In the genomic region with DNA sequence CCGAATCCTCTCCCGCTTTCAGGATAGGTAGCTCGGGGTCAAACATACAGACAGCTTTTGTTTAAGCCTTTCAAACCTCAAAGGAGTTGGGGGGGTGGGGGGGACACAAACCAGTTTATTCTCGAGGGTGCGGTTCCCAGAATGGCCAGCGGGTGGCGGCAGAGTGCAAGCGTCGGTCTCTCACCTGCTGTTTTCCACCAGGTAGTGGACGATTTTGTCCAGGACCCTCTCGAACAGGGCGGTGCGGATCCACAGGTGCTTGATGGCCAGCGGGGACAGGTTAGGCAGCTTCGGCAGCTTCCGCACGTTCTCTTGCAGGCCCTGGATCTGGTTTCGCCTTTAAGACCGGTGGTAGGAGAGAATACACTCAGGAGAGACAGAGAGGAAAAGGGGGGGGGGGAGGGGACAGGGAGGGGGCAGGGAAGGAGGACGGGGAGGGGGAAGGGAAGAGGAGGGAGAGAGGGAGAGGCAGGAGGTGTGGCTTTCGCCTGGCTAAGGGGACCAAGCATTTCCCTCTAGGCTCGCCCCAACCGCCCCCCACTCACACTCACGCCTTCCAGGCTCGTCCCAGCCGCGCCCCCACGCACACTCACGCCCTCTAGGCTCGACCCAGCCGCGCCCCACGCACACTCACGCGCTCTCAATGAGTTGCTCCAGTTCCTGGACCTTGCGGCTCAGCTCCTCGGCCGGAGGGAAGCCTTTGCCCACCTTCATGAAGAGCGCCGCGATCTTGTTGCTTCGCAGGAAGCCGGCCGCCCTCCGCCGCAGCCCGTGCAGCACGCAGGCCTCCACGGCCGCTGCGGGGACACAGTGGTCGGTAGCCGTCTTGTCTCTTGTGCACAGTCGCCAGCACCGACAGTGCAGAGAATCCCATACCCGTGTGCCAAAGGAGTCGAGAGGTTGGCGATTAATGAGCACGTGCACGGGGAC, we compare ENCODE assay signal across 9 mouse cellular contexts. TPM values are rescaled to one million over a fixed set of nuclear protein-coding genes. Genes with fewer than 3 reads are reported as not detected.
DNase-seq lines count a peak whose midpoint lies in the region; ATAC-seq and TF ChIP-seq lines count a peak whose summit lies in the region.
"Had no signal": no experiment of that assay in that cellular context is flagged by ENCODE, and none has a peak within 500 bp of the region (broad histone marks: within the 10 kb centered on the region; RNA-seq: fewer than 3 reads in every experiment).

No protein-coding gene starts in this region.

- no peak overlapping the region for H3K27ac ChIP-seq in heart, embryonic 11.5 days (ENCODE audit: low read depth, low read length)
- no peak overlapping the region for H3K27ac ChIP-seq in forebrain, embryonic 14.5 days (ENCODE audit: low read depth, low read length)
- no peak overlapping the region for H3K27ac ChIP-seq in kidney, adult 2 months (ENCODE audit: insufficient read depth, low read depth, low read length)
- no peak overlapping the region for H3K27ac ChIP-seq in liver, embryonic 11.5 days (ENCODE audit: low read depth, low read length)
- H3K27ac ChIP-seq in neural tube, embryonic 13.5 days (replicated peaks): no peak overlapping the region

- H3K4me1 ChIP-seq in heart, embryonic 11.5 days (ENCODE audit: control insufficient read depth, insufficient read depth, low read length): no peaks in the 10 kb centered on the region
- H3K4me1 ChIP-seq in forebrain, embryonic 14.5 days (ENCODE audit: control insufficient read depth, insufficient read depth, low read length): peaks cover 3% of the 10 kb centered on the region; the same call in 1 of the 2 replicates
- H3K4me1 ChIP-seq in kidney, adult 2 months (ENCODE audit: control insufficient read depth, insufficient read depth, low read length): no peaks in the 10 kb centered on the region
- H3K4me1 ChIP-seq in liver, embryonic 11.5 days (replicated peaks; ENCODE audit: control insufficient read depth, insufficient read depth, low read length): no peaks in the 10 kb centered on the region
- H3K4me1 ChIP-seq in neural tube, embryonic 13.5 days (replicated peaks): peaks cover 15% of the 10 kb centered on the region

- no peak for TF ChIP-seq POLR2A in kidney, adult 2 months (IDR thresholded peaks at IDR 0.05; ENCODE audit: low read depth, low read length)

- no peak overlapping the region; the same call in 1 of the 2 replicates for H3K4me2 ChIP-seq in heart, embryonic 11.5 days
- H3K4me2 ChIP-seq in forebrain, embryonic 14.5 days (ENCODE audit: low read length): peak overlapping the region; percentile 46
- peak overlapping the region; percentile 17; the same call in 1 of the 2 replicates for H3K4me2 ChIP-seq in liver, embryonic 11.5 days
- peak overlapping the region; percentile 49 for H3K4me2 ChIP-seq in neural tube, embryonic 13.5 days

- no peak overlapping the region for H3K4me3 ChIP-seq in heart, embryonic 11.5 days (ENCODE audit: low read depth, low read length)
- peak overlapping the region; percentile 22 for H3K4me3 ChIP-seq in forebrain, embryonic 14.5 days (ENCODE audit: low read depth, low read length)
- no peak overlapping the region for H3K4me3 ChIP-seq in kidney, adult 2 months (ENCODE audit: insufficient read depth, low read depth, low read length)
- H3K4me3 ChIP-seq in liver, embryonic 11.5 days (ENCODE audit: low read depth, low read length): no peak overlapping the region
- H3K4me3 ChIP-seq in neural tube, embryonic 13.5 days: peak overlapping the region; percentile 23

- TF ChIP-seq CTCF in kidney, adult 2 months (conservative IDR thresholded peaks at IDR 0.05; ENCODE audit: insufficient read depth, insufficient read length, low read depth, low read length): peak; percentile 59

- WGBS in heart, embryonic 11.5 days (ENCODE audit: insufficient replicate concordance): 6% methylated on average over 59 of the region's 60 CpGs
- 3% methylated on average over 53 of the region's 60 CpGs for WGBS in forebrain, embryonic 14.5 days
- 9% methylated on average over 58 of the region's 60 CpGs for WGBS in kidney, adult 2 months
- WGBS in liver, embryonic 11.5 days: 6% methylated on average over 59 of the region's 60 CpGs
- 3% methylated on average over 58 of the region's 60 CpGs for WGBS in neural tube, embryonic 13.5 days

- H3K9me3 ChIP-seq in heart, embryonic 11.5 days (replicated peaks; ENCODE audit: control insufficient read depth, low read length): no peaks in the 10 kb centered on the region
- H3K9me3 ChIP-seq in forebrain, embryonic 14.5 days (replicated peaks; ENCODE audit: control insufficient read depth, low read length): no peaks in the 10 kb centered on the region
- no peaks in the 10 kb centered on the region for H3K9me3 ChIP-seq in liver, embryonic 11.5 days (ENCODE audit: control insufficient read depth, low read length)
- H3K9me3 ChIP-seq in neural tube, embryonic 13.5 days: no peaks in the 10 kb centered on the region

- no peak overlapping the region for H3K9ac ChIP-seq in heart, embryonic 11.5 days (ENCODE audit: low read depth, low read length)
- H3K9ac ChIP-seq in forebrain, embryonic 14.5 days (ENCODE audit: low read length): peak overlapping the region; percentile 2; the same call in 1 of the 2 replicates
- no peak overlapping the region for H3K9ac ChIP-seq in liver, embryonic 11.5 days (ENCODE audit: low read depth, low read length)
- H3K9ac ChIP-seq in neural tube, embryonic 13.5 days: peak overlapping the region; percentile 54

- no peaks in the 10 kb centered on the region for H3K36me3 ChIP-seq in heart, embryonic 11.5 days (ENCODE audit: control insufficient read depth, insufficient read depth, low read length)
- H3K36me3 ChIP-seq in forebrain, embryonic 14.5 days (ENCODE audit: control insufficient read depth, insufficient read depth, low read length): no peaks in the 10 kb centered on the region
- H3K36me3 ChIP-seq in kidney, adult 2 months (ENCODE audit: control insufficient read depth, insufficient read depth, low read length): no peaks in the 10 kb centered on the region
- H3K36me3 ChIP-seq in liver, embryonic 11.5 days (ENCODE audit: control insufficient read depth, insufficient read depth, low read length): no peaks in the 10 kb centered on the region
- peaks cover 40% of the 10 kb centered on the region for H3K36me3 ChIP-seq in neural tube, embryonic 13.5 days

- DNase-seq in heart, adult 18-20 months: peak; percentile 11 to 66
- peak; percentile 72 for DNase-seq in brain, adult 2 months (ENCODE audit: low read depth, low spot score)
- DNase-seq in forebrain, embryonic 14.5 days (ENCODE audit: low spot score): peak; percentile 62
- DNase-seq in kidney, adult 2 months: peak; percentile 61
- DNase-seq in liver, embryonic 11.5 days (ENCODE audit: low spot score): no peak
- DNase-seq in urinary bladder, postnatal 14 days (ENCODE audit: low spot score): peak; percentile 72

- H3K27me3 ChIP-seq in heart, embryonic 11.5 days (ENCODE audit: control insufficient read depth, insufficient read depth, low read length): peaks cover 51% of the 10 kb centered on the region
- peaks cover 33% of the 10 kb centered on the region for H3K27me3 ChIP-seq in forebrain, embryonic 14.5 days (replicated peaks; ENCODE audit: control insufficient read depth, insufficient read depth, low read length)
- no peaks in the 10 kb centered on the region for H3K27me3 ChIP-seq in kidney, adult 2 months (replicated peaks; ENCODE audit: control insufficient read depth, insufficient read depth, low read length)
- H3K27me3 ChIP-seq in liver, embryonic 11.5 days (replicated peaks; ENCODE audit: control insufficient read depth, insufficient read depth, low read length): peaks cover 26% of the 10 kb centered on the region
- peaks cover 56% of the 10 kb centered on the region for H3K27me3 ChIP-seq in neural tube, embryonic 13.5 days

- no peak for ATAC-seq in heart, embryonic 11.5 days (replicated peaks; ENCODE audit: insufficient number of reproducible peaks, low FRiP score, low TSS enrichment)
- peak; percentile 37; the same call in 1 of the 2 replicates for ATAC-seq in forebrain, embryonic 14.5 days
- ATAC-seq in liver, embryonic 11.5 days (replicated peaks; ENCODE audit: low FRiP score): no peak
- ATAC-seq in neural tube, embryonic 13.5 days (ENCODE audit: low read depth): peak; percentile 46; the same call in 1 of the 2 replicates
- ATAC-seq: Patski had no signal

RNA-seq across cellular contexts. Expression of a gene that starts 23.7 kb away (rescaled TPM):
- total RNA-seq in heart, adult 18-20 months (2021): 1 to 10 TPM in 1 of 2 experiments, under 1 TPM in 1; 0.25 to 1.0 TPM
- polyA plus RNA-seq in heart, embryonic 11.5 days (2014; fragmentation: Nextera tagmentation; extraction: Ambion mirVana): 2.6 and 3.5 TPM in 2 replicates
- 6.7 and 8.9 TPM in 2 replicates for polyA plus RNA-seq in forebrain, embryonic 14.5 days (2014; fragmentation: Nextera tagmentation; extraction: Ambion mirVana)
- polyA plus RNA-seq in kidney, adult 2 months (2012; rRNA removed): 3.5 and 3.9 TPM in 2 replicates
- 4.9 TPM in 2 replicates for polyA plus RNA-seq in liver, embryonic 11.5 days (2014; fragmentation: Nextera tagmentation; extraction: Ambion mirVana)
- polyA plus RNA-seq in neural tube, embryonic 13.5 days (2015; fragmentation: Nextera tagmentation; extraction: Ambion mirVana): 13.0 and 16.5 TPM in 2 replicates

Comparison
In these comparisons a context has a peak if more than half of its experiments do, and no peak if none do; other contexts are left out.
1. ATAC-seq: peak in forebrain, embryonic 14.5 days (single experiment) and neural tube, embryonic 13.5 days (single experiment); none in heart, embryonic 11.5 days (single experiment) and liver, embryonic 11.5 days (single experiment).
2. H3K4me3 ChIP-seq: peak in forebrain, embryonic 14.5 days (single experiment) and neural tube, embryonic 13.5 days (single experiment); none in heart, embryonic 11.5 days (single experiment), kidney, adult 2 months (single experiment) and liver, embryonic 11.5 days (single experiment).
3. H3K9ac ChIP-seq: peak in forebrain, embryonic 14.5 days (single experiment) and neural tube, embryonic 13.5 days (single experiment); none in heart, embryonic 11.5 days (single experiment) and liver, embryonic 11.5 days (single experiment).